Mouse (Mus musculus) gastrocnemius, postnatal 14 days (tissue): ENCODE data around the gene Dbp. TPM values are rescaled to one million over a fixed set of nuclear protein-coding genes. Genes with fewer than 3 reads are reported as not detected.

Experiments used
- DNase-seq: peaks from one replicate; pipeline ENCODE4 v3.0.0; 2021; ENCODE audit warnings: mixed read lengths
- intact Hi-C: fragments of 180-260 bp; cut with DNase I; formaldehyde crosslinking; loops from one replicate; pipeline ENCODE4 v1.15.1; 2025; ENCODE audit warnings: low total_unique reads
- total RNA-seq, 2 experiments: library from RNA; stranded (reverse); gene quantifications; 2 replicates each; pipeline ENCODE4 v1.2.3; 2021

The Dbp gene
- total RNA-seq, 2 experiments from 2014 or later, result 20.6 to 32.8 TPM

DNA sequence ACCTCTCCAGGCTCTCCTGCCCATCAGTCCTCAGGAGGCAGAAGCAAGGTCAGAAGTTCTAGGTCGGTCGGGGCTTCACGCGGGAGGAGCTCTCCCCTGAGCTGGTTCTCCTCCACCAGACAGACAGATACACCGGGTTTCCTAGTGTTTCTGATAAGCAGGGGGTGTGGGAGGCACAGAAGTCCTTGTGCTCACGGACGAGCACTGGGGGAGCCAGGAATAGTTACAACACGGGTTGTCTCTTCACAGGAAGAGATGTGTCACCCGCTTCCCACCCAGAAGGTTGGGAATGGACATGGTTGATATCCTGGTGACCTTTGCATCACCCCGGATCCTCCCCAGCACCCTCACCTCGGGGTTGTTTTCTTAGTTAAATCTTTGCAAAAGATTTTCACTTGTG is 15.1 kb upstream of the Dbp start:
- intact Hi-C loops, result loop anchor here (5.0 kb wide), 1 partner anchor 32 kb away; no protein-coding TSS in a partner anchor
- no peak for DNase-seq

DNA sequence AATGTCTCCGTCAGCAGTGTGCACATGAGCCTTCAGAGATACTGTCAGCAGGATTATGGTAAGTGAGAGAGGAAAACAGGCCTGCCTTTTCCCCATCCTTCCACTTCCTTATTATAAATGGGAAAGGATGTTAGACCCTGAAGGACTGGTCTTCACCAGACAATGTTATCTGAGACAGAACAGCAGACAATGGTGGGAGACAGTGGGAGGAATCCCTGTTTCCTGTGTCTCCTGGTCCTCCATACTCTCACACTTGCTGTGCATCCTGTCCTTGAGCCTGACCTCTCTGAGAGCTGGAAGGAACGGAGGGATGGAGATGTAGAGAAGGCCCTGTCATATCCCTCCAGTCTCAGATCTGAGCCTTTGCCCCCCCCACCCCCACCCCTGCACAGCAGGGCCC is 12.5 kb upstream of the Dbp start:
- DNase-seq, result no peak
- intact Hi-C loops, result loop anchor here (5.0 kb wide), 1 partner anchor 35 kb away; no protein-coding TSS in a partner anchor

DNA sequence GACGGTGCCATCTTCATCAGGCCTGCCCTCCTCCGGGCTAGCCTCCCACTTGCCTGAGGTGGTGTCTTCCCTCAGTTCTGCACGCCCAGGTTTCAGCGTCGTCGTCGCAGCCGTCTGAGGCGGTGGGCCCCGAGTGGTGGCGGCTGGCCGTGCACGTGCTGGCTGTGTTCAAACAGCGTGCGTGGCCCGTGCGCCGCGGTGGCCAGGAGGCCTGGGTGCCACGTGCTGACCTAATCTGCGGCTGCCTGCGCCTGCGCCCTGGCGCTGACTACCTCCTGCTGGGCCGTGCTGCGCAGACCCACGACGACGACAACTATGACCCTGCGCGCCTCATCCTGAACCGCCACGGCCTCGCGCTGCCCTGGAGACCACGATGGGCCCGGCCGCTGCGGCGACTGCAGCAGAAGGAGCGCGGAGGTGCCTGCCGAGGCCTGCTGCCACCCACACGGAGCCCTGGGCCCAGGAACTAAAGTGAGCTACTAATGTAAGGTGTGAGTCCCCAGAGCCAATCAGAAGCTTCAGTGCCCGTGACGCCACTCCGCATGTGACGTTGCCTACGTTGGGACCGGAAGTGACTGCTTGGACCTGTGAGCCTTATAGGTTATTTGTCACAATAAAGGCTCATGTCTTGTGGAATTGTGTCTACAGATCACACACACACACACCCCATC is 10.8 kb upstream of the Dbp start, which contains the start of gene Sec1:
Gene Sec1, minus strand, starts transcription at position 482 of the 671 bp plus-strand sequence.
- peak; percentile 9 for DNase-seq
- intact Hi-C loops, result loop anchor here (5.0 kb wide), 1 partner anchor 37 kb away; no protein-coding TSS in a partner anchor

DNA sequence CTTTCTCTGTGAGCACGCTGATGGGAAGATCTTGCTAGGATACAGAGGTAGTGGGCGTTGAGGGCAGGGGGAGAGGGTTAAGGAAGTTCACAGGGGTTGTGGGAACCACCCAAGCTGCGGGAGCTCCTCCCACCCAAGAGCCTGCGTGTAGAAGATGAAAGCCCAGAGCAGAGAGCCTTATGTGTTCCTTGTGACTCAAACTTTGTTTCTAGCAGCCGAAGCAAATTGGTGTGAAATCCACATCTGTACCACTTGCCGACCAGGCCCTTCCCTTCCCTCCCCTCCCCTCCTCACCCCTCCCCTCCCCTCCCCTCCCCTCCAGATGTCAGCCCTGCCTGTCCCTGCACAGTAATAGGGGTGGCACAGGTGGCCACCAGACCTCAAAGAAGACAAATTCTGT is 9.8 kb upstream of the Dbp start:
- intact Hi-C loops, result no loop called here
- peak; percentile 2 for DNase-seq

DNA sequence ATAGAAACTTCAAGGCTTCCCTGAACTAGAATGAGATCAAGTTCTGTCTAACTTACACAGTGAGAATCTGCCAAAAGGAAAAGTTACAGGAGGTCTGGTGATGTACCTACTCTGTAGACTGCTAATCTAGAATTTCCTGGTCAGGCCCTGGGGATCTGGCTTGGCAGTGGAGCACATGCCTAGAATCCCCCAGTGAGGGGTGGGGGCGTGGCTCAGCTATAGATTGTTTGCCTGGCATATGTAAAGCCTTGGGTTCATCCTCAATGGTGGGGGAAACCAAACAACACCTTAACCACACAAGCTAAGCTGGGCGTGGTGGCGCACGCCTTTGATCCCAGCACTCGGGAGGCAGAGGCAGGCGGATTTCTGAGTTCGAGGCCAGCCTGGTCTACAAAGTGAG is 7.0 kb upstream of the Dbp start:
- intact Hi-C loops, result no loop called here
- no peak for DNase-seq

DNA sequence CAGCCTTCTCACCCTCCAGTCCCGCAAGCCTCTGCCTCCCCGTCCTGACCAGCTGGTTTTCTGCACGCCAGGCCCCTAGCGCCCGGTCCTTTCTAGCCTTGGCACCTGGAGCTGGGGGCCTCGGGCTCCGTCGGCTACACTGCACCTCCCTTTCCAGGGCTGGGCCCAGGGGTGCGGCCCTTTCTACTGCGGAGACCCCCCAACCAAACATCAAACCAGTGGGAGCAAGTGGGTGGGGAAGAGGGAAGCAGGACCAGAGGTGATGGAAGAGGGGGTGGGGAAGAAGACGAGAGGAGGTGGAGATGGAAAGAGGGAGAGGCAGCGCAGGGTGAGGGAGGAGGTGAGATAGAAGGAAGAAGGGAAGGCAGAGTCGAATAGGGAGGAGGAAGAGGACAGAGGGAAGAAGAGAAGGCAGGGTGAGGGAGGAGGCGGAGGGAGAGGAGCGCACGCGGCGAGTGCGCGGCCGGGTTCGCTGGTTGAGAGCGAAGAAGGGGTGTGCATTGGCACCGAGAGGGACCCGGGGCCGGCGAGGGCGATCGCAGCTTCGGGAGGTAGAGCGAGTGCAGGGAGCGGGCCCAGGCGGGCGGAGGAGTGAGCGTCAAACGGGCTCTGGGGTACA is 5.3 kb upstream of the Dbp start, which contains the start of gene Car11:
Gene Car11, plus strand, starts transcription at position 321 of the 619 bp plus-strand sequence.
- DNase-seq, result no peak
- intact Hi-C loops, result no loop called here

DNA sequence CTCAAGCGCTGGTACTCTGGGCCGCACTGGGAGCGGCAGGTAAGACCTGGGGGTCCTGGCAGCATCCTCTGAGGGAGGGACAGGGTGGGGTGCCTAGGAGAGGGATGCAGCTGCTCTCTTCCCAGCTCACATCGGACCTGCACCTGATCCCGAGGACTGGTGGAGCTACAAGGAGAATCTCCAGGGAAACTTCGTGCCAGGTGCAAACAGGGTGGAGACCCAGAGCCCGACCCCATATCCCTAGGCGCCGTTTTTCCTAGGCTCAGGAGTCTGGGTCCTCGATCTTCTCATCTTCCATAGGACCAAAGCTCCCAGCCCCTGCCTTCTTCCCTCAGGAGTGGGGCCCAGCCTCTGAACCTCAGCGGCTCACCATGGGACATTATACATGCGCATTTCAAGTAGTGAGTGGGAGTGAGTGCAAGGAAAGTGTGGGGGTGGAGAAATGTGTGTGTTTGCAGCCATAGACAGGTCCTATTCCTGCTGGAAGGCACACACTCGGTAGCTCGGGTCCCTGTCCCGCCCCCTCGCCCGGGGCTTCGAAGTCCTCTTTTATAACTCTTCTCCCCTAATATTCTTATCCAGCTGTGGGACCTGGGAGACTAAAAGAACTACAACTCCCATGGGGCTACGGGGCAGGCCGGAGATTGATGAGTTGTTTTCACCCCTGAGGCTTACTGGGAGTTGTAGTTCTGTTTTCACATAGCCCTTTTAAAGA is 4.4 kb upstream of the Dbp start:
- intact Hi-C loops, result no loop called here
- peak; percentile 76 for DNase-seq

DNA sequence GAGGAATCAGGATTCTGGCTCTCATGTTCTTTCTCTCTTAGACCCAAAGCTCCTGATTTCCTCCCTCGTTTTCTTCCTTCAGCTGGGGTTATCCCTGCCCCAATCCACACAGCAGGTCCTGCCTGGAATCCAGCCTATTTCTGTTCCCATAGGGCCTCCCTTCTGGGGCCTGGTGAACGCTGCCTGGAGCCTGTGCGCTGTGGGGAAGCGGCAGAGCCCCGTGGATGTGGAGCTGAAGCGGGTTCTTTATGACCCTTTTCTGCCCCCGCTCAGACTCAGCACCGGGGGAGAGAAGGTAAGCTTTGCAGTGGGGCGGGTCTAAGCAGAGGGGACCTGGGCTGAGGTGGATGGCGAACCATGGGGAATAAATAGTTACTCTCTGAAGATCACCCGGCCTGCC is 3.8 kb upstream of the Dbp start:
- no peak for DNase-seq
- intact Hi-C loops, result no loop called here

DNA sequence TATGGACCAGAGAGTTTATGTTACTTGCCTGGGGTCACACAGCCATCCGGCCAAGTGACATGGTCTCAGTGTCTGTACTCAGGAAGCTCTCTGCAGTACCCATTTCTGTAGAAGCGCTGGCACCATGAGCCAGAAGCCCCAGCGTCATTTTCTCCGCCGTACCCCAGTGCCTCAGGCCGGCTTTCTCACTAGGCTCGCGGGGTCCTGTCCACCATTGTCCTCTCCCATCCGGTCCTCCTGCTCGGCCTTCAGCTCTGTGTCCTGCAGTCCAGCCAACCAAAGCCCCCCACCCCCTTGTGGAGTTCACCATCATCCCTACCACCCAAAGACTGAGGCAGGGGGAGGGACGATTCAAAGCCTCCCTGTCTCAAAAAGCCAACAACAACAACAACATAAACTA is 3.3 kb upstream of the Dbp start:
- intact Hi-C loops, result no loop called here
- no peak for DNase-seq

DNA sequence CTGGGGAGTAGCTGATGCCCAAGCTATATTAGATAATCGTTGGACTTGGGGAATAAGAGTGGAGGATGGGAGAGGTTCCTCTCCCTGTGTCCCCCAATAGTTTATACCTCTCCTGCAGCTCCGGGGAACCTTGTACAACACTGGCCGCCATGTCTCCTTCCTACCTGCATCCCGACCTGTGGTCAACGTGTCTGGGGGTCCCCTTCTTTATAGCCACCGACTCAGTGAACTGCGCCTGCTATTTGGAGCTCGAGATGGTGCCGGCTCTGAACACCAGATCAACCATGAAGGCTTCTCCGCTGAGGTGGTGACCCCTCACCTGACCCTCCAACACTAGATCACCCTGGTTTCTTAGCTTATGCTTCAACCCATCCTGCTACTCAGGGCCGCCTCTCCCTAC is 2.6 kb upstream of the Dbp start:
- DNase-seq, result no peak
- intact Hi-C loops, result no loop called here

DNA sequence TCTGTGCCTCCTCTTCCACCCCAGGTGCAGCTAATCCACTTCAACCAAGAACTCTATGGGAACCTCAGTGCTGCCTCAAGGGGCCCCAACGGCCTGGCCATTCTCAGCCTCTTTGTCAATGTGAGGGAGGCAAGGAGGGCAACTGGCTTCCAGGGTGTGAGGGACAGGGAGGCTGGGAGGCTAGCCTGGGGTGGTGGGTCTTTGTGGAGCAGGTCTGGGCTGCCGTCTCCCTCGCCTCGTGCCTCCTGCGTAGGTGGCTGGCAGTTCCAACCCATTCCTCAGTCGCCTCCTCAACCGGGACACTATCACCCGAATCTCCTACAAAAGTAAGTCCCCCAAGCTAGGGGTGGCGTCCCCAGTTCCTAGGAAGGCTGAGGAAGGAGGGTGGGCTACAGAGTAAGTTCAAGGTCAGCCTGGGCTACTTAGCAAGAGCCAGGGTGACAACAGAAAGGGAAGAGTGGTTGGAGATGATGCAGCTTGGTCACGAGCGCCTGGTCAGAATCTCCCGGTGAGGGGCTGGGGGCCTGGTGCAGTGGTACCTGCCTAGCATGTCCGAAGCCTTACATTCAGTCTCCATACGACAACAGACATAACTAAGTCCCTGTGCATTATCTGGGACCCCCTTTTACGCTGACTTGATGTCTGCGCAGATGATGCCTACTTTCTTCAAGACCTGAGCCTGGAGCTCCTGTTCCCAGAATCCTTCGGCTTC is 1.9 kb upstream of the Dbp start:
- intact Hi-C loops, result no loop called here
- DNase-seq, result no peak

DNA sequence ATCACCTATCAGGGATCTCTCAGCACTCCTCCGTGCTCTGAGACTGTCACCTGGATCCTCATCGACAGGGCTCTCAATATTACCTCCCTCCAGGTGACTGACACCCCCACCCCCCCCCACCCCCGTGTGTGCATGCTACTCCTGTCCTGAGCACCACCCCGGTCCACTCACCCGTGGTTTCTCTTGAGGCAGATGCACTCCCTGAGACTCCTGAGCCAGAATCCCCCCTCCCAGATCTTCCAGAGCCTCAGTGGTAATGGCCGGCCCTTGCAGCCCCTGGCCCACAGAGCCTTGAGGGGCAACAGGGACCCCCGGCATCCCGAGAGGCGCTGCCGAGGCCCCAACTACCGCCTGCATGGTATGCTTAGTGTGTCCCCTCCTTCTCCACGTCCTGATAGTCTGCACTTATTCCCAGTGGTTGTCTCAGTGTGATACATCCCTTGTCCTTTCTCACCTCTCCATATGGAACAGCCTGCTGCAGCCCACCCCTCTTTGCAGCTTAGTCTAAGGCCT is 1.3 kb upstream of the Dbp start:
- intact Hi-C loops, result no loop called here
- no peak for DNase-seq

DNA sequence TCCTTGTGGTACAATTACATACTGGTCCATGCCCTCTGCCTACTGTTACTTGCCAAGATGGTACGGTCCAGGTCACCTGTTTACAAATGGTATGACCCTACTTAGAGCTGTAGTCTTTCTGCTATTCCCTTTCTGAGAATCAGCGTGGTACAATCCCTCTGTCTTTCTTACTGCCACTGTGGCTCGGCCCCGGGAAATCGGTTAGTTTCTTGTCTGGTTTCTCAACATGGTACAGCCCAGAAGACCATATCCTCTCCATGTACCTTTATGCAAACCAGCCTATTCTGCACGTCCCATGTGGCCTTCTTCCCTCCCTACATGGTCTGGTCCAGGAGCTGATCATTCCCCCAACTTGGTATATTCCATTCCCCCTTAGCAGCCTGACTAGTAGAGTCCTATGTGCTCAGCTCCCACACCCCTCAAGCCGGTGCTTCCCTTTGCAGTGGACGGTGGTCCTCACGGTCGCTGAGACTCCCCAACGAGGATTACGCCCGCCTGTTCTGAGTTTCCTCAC is 785 bp upstream of the Dbp start:
- intact Hi-C loops, result no loop called here
- no peak for DNase-seq

DNA sequence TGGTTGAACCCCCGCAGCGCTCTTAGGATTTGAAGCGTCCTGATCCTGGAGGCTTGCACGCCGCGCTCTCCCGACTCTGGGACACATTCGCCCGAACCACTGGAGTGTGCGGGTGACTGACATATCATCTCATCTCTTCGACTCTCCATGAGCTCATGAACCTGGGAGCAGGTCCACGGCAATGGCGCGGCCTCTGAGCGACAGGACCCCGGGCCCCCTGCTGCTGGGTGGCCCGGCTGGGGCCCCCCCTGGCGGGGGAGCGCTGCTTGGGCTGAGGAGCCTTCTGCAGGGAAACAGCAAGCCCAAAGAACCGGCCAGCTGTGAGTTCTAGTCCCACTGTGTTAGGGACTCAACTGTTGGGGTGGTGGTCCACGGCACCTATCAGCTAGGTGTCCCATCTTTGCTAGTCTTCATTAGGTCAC is 566 bp downstream of the Dbp start:
- DNase-seq, result no peak

DNA sequence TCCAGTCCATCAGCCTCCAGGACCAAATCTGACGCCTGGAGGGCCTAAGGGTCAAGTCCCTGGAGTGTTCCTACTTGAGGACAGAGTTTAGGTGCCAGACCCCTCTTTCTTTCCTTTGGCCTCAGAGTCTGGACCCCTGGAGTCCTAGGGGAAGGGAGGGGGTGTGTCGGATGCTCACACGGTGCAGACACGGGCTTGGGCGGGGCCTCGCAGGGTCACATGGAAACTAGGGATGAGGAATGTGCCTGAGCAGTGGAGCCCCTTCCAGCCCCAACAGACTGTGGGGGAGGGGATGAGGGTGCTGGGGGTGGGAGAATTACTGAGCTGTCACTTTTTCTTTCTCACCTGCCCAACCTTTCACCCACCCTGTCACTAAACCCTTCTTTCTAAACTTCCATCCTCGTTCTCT is 989 bp downstream of the Dbp start:
- peak; percentile 91 for DNase-seq
- intact Hi-C loops, result no loop called here

More for the DNA sequence above, 566 bp downstream of the Dbp start:
- intact Hi-C loops, result no loop called here

DNA sequence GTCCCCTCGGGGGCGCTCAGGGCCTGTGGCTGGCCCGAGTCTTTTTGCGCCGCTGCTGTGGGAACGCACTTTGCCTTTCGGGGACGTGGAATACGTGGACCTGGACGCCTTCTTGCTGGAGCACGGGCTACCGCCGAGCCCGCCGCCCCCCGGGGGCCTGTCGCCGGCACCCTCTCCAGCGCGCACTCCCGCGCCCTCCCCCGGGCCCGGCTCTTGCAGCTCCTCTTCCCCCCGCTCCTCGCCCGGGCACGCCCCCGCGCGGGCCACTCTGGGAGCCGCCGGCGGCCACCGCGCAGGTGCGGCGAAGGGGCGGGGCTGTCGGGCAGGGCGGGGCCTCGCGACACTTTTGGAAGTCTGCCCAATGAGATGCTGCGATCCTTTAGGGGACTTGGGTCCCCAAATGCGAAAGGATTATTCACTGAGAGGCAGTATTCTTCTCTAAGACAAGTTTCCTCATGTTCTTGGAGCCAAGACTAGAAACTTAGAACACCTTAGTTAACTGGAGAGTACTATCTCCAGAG is 1.9 kb downstream of the Dbp start:
- peak; percentile 94 for DNase-seq
- intact Hi-C loops, result no loop called here

DNA sequence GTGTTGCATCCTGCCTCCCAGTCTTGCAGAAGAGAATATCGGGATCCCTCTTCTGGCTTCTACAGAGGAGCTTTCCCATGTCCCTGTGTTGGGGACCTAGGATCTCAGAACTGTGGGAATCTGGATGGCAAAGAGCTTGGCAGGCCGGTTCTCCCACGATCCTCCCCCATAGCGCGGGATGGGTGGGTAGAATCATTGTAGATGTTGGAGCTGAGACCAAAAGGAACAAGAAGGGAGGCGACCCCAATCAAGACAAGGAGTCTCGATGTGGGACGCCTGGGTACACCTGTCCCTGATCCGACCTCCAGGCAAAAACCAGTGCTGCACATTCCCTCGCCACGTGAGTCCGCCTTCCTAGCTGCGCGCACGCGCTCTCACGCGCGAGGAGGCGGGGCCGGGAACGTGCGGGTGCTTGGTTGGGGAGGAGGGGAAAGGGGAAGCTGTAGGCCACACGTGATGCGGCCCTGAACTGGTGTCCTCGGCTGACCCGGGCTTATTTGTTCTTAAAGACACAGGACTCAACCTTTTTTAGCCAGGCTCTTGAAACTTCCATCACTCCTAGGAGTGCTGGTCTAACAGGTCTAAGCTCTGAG is 2.6 kb downstream of the Dbp start:
- intact Hi-C loops, result no loop called here
- peak; percentile 98 for DNase-seq

DNA sequence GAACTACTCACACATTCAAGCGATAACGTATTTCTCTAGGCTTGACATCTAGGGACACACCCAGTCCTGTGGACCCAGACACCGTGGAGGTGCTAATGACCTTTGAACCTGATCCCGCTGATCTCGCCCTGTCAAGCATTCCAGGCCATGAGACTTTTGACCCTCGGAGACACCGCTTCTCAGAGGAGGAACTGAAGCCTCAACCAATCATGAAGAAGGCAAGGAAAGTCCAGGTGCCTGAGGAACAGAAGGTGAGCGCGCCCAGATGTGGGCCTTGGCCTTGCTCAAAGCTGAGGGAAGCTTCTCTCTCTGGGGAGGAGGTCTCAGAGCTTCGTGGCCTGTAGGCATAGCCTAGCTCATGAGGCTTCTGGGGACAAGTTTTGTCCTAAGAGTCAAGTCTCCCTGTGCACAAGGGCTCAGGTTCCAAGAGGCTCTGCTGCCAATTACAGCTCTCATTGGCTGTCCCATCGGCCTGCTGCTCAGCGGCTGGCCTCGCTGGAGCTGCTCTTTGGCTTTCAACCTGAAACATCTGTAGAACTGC is 3.4 kb downstream of the Dbp start:
- DNase-seq, result peak; percentile 76
- intact Hi-C loops, result no loop called here

DNA sequence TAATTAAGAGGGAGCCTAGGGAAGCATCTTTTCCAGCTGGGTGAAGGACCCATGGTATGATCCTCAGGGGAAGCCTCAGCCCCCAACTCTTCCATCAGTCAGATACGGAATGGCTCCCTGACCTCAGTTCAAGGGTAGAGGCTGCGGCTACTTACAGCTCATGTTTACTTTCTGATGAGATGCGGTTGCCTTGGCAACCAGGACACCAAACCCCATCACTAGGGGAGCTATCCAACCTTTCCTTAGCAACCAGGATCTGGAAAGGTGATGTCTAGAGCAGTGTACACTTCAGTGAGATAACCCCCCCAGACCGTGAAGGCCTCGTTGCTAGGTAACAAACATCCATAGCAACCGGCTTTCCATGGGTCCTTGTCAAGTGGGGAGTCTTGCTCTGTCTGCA is 4.1 kb downstream of the Dbp start:
- no peak for DNase-seq
- intact Hi-C loops, result no loop called here
